Mouse (Mus musculus) brown adipose tissue, adult 24 weeks (tissue): ENCODE measurements around the gene Stard5. TPM values are rescaled to one million over a fixed set of nuclear protein-coding genes. Genes with fewer than 3 reads are reported as not detected.
A peak's percentile ranks its signal among the peaks of the same experiment; 100 is the strongest.

Experiments used
- H3K27ac ChIP-seq: fragments of 200-500 bp; replicated peaks from 2 replicates; pipeline ENCODE4 v1.5.1; 2012; ENCODE audit warnings: low read depth, mild to moderate bottlenecking, low read length
- H3K4me1 ChIP-seq: fragments of 200-500 bp; 2 replicates; pipeline ENCODE4 v1.6.1; 2012; ENCODE audit warnings: low read length, mixed read lengths; ENCODE audit not compliant: control insufficient read depth, insufficient read depth, insufficient read length
- H3K4me3 ChIP-seq: fragments of 200-500 bp; 2 replicates; pipeline ENCODE4 v1.5.1; 2012; ENCODE audit warnings: low read depth, mild to moderate bottlenecking, low read length, moderate library complexity; ENCODE audit not compliant: insufficient read depth
- polyA plus RNA-seq: library from polyadenylated mRNA; stranded (reverse); fragments of >200 nt; gene quantifications from 2 replicates; pipeline ENCODE4 v1.2.4, GENCODE M21; 2012; ENCODE audit not compliant: missing spikeins, insufficient read depth, insufficient read length

The Stard5 gene
- polyA plus RNA-seq, 1 experiment: 19.6 TPM

DNA sequence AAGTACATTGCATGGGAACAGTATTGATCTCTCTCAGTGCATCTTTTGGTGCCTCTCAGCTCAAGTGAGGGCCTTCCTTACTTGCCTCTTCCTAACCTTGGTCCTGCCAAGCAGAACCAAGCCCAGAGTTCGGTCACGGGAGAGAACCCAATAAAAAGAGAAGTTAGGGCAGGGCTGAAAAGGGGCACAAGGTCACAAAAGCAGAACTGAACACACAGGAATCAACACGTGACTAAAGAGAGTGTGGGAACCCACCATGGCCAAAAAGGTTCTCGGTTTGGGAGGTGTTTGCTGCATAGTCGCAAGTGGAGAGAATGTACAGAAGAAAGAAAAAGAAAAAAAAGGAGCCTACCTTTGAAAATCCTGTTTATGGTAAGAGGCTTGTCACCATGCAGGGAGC lies 13.7 kb downstream of the Stard5 start:
- peaks cover 7% of the 10 kb centered on the region; the same call in 1 of the 2 replicates for H3K4me1 ChIP-seq
- H3K27ac ChIP-seq: peak overlapping the region; percentile 50; the same call in 1 of the 2 replicates
- H3K4me3 ChIP-seq: no peak overlapping the region

DNA sequence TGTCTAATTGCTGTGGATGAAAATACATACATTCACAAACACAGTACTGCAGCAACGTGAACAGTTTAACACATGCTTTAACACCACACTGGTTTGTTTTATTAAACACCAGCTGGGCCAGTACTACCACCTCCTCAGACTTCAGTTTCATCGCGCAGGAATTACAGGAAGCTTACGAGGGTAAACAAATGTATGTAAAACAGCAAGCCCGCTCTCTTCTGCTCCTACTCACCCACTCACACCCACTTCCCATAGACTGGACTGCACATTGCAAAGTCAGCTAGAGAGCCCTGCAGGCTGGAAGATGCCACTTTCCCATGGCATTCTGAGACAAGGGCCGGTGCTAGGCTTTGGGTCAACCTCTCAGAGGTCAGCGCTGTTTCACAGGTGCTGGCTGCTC lies 17.0 kb downstream of the Stard5 start:
- Histone ChIP-seq H3K4me1 (peaks cover 23% of the 10 kb centered on the region), H3K4me3 (no peak overlapping the region), H3K27ac (no peak overlapping the region; the same call in 1 of the 2 replicates)

DNA sequence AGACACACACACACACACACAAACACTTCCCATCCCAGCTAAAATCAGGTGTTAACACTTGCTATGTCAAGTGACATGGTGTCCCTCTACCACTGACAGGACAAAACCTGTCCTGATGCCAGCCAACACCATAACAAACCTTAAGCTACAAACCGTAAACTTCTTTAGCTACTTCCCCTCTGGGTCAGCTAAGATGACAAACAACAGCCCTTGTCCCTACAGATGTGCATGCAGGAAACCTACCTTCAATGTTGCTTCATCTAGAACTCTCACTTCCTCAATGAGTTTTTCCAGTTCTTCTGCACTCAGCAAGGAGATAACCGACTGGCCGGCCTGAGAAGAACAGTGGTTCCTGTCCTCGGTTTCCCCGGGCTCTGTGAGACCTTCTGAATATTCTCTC lies 18.9 kb downstream of the Stard5 start:
- Histone ChIP-seq H3K27ac (no peak overlapping the region), H3K4me3 (peak overlapping the region; percentile 28; the same call in 1 of the 2 replicates), H3K4me1 (peaks cover 26% of the 10 kb centered on the region)

DNA sequence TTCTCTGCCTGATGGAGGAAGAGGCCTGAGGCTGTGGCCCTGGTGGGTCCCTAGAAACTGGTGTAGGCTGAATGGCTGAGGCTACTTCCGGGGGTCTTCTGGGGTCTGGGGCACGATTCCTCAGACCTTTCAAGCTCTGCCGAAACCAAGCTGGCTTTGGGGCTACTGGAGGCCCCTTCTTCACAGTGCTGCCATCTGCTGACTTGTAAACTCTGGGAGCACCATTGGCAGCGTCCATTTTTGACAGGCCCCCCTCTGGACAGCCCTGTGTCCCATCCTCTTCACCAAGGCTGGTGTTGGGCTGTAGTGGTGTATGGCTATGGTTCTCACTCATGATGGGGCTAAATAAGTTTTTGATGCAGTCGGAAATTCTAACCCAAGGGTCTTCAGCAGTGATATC lies 20.7 kb downstream of the Stard5 start:
- Histone ChIP-seq H3K4me3 (0 out of 2 replicates have a peak overlapping the region, but pooled peaks have one; percentile 10), H3K27ac (no peak overlapping the region), H3K4me1 (peaks cover 28% of the 10 kb centered on the region)

DNA sequence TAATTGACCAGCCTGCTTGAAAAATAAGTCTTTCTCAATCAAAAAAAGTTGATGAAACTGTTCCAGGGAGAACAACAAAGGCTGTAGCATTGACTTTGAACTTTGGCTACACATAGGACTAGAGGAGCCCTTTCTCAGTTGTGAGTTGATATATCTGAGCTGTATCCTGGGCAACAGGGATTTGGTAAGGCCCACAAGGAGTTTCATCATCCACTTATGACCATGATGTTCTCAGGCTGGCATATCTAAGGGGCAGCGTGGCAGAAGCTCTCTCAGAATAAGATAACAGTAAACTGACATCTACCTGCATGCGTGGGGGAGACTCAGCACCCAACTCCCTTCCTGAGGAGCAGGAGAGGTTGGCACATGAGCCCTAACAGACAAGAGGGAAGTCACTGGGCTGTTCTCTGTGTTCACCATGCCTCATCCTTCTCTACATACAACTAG lies 21.9 kb downstream of the Stard5 start:
- peaks cover 32% of the 10 kb centered on the region for H3K4me1 ChIP-seq
- peak overlapping the region; percentile 68 for H3K4me3 ChIP-seq
- H3K27ac ChIP-seq: peak overlapping the region; percentile 78; the same call in 1 of the 2 replicates

DNA sequence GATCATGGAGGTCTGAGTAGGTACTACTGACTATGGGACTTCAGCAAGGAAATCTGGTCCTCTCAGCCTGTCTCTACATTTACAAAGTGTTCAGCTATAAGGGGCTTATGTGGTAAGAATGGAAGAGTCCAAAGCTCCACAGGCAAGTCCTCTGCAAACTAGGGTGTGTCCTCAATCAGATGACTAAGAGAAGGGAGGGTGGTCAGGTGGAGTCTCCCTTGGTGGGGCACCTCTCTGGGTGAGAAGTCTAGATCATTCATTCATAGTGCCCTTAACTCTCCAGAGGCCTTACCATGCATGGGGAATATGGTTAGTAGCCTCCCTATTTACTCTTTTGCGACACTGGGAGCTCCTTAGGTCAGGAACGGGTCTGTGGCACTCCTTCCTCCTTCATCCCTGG lies 22.4 kb downstream of the Stard5 start:
- H3K4me3 ChIP-seq: peak overlapping the region; percentile 68
- peaks cover 32% of the 10 kb centered on the region for H3K4me1 ChIP-seq
- peak overlapping the region; percentile 78 for H3K27ac ChIP-seq

DNA sequence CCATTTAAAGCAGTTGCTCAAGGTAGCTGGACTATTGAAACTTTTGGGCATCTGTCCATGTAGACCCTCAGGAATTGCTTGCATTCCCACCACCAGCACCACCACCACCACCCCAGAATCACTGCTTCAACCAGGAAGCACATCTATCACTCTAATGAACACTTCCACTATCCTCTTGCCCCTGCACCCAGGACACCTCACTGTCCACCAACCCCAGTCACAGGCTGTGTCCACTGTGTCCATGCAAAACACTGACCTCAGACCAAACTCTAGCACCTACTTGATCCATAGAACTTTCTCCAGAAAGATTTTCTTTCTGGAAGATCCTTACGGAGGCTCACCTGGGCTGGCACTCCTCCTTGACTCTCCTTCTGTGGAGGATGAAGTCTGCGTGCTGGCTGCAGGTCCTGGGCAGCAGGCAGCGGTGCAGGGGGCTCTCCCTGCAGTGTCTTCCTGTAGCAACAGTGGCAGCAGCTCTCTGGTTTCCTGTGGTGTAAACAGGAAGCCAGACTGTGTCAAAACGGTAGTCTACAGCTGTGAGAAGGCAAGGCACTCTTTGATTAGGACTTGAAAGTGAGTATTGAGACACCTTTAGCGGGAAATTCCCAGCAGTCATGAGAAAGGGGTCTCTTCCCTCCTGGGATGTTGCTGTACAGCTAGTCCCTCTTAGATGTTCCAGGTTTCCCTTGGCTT lies 23.3 kb downstream of the Stard5 start:
- Histone ChIP-seq H3K4me3 (peak overlapping the region; percentile 68), H3K27ac (peak overlapping the region; percentile 94), H3K4me1 (peaks cover 30% of the 10 kb centered on the region)

GRCm38 (mm10) chr7:83658716-83659115 lies 27.0 kb downstream of the Stard5 start:
- Histone ChIP-seq H3K4me3 (no peak overlapping the region), H3K27ac (peak overlapping the region; percentile 86), H3K4me1 (peaks cover 10% of the 10 kb centered on the region)

- Histone ChIP-seq H3K4me1 (peaks cover 9% of the 10 kb centered on the region), H3K27ac (peak overlapping the region; percentile 86), H3K4me3 (no peak overlapping the region)
Observed at GRCm38 (mm10) chr7:83659159-83660065, 27.7 kb downstream of the Stard5 start.

DNA sequence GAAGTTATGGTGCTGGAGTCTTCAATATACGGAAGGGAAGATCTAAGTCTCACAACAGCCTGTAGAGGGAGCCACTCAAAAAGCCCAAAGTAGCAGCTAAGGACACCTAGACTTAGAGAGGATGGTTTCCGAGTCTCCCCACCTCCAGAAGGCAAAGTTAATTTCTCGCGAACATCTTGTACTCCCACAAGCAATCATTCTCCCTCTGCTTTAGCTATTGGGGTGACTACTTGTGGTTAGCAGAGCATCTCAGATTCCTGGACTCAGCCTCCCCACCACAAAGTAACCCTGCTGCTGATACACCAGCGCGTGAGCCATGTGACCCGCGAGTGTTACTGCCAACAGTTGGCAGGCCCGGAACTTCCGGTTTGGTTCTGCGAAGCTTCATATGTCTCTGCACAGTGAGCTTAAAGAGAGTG lies 28.5 kb downstream of the Stard5 start:
- Histone ChIP-seq H3K27ac (peak overlapping the region; percentile 86; the same call in 1 of the 2 replicates), H3K4me1 (peaks cover 9% of the 10 kb centered on the region), H3K4me3 (no peak overlapping the region)

GRCm38 (mm10) chr7:83661031-83661430 lies 29.3 kb downstream of the Stard5 start:
- no peak overlapping the region for H3K27ac ChIP-seq
- peaks cover 4% of the 10 kb centered on the region for H3K4me1 ChIP-seq
- H3K4me3 ChIP-seq: no peak overlapping the region

- H3K4me1 ChIP-seq: peaks cover 4% of the 10 kb centered on the region
- no peak overlapping the region for H3K27ac ChIP-seq
- no peak overlapping the region for H3K4me3 ChIP-seq
Observed at GRCm38 (mm10) chr7:83661763-83662162, 30.0 kb downstream of the Stard5 start.

DNA sequence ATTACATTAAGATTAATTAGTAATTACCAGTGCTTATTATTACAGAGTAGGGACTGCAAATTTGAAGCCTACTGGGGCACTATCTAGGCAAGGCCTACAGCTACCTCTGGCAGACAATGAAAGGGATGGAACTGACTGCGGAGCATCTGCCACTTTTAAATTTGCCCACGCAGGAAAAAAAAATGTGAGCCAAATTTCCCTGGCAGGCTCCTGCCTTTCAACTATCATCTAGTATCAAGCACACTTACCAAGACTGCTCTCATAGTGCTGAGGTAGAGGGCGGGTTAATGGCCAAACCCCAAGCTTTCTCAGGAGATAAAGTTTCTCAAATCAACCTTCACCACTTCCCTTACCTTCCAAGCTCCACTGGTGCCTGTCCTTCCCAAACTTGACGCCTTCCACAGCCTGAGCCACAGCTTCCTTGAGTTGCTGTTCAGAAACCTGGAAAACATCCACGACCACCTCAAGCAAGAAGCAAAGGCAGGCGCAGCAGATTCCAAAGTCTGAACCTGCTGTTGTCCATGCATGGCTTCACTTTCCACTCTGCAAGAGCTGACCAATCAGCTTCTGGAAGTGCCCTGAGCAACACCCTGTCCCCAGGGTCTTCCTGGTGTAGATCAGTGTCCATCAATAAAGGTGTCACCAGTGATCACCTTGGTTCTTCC lies 31.1 kb downstream of the Stard5 start:
- Histone ChIP-seq H3K4me3 (no peak overlapping the region), H3K27ac (no peak overlapping the region), H3K4me1 (peaks cover 4% of the 10 kb centered on the region)

DNA sequence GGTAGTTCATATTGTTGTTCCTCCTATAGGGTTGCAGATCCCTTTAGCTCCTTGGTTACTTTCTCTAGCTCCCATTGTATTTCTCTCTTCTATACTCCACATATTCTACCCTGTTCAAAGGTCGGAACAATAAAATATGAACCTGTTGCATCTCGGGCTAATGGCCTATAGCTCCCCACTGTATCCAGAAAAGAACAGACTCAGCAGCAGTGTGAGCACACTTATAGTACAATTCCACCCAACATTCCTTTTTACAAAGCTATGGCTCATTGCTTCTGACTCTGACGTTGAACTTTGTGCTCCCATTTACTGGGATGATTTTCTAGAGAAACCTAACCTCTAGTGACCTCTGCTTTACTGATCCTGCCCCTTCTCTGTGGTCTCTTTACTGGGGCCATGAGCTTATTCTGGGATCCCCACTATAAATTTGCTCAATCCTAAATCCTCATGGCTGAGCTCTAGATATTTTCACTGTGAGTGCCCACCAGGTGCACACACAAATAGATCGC lies 34.4 kb downstream of the Stard5 start:
- H3K4me1 ChIP-seq: no peaks in the 10 kb centered on the region
- no peak overlapping the region for H3K4me3 ChIP-seq
- no peak overlapping the region for H3K27ac ChIP-seq
